ENCODE assay signal across 22 mouse cellular contexts in the genomic region with DNA sequence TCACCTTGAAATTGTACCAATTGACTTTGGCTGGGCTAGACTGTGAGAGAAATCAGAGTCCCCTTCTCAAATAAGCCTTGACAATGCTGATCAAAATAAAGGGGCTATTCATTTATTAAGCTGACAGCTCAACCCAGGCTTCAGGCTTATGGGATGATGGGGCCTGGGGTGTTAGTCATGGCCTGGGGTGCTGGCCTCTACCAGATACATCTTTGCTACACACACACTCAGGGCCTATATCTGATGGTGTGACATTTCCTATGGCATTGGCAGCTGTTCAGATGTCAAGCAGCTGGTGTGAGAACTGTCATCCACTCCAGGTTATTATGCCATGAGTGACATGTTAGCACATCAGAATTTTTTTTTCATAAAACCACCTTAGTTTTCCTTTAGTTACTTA.
"Had no signal": no experiment of that assay in that cellular context is flagged by ENCODE, and none has a peak within 500 bp of the region (broad histone marks: within the 10 kb centered on the region; RNA-seq: fewer than 3 reads in every experiment).

No protein-coding gene starts in this region.

- H3K9ac ChIP-seq: limb, embryonic 12.5 days; limb, embryonic 15.5 days; liver, embryonic 14.5 days; liver, postnatal 0 days; lung, embryonic 14.5 days; neural tube, embryonic 13.5 days had no signal

- H3K4me1 ChIP-seq: limb, embryonic 12.5 days; limb, embryonic 15.5 days; neural tube, embryonic 13.5 days had no signal

- ATAC-seq: intestine, postnatal 0 days; liver, postnatal 0 days; lung, postnatal 0 days had no signal

- H3K4me3 ChIP-seq: layer of hippocampus, adult 2 months; limb, embryonic 12.5 days; limb, embryonic 15.5 days; neural tube, embryonic 13.5 days had no signal

- DNase-seq: kidney, adult 2 months; kidney, postnatal 25 days; layer of hippocampus, adult 9-11 months; liver, postnatal 0 days; lung, embryonic 14.5 days; right cerebral cortex, adult 18-20 months; right cerebral cortex, postnatal 14 days; right cerebral cortex, postnatal 4 days; thymus, adult 2 months; thymus, postnatal 14 days; thymus, postnatal 4 days had no signal

- H3K36me3 ChIP-seq: limb, embryonic 12.5 days; limb, embryonic 15.5 days; neural tube, embryonic 13.5 days had no signal

- H3K27ac ChIP-seq: kidney, postnatal 0 days; layer of hippocampus, adult 2 months; limb, embryonic 12.5 days; limb, embryonic 15.5 days; liver, embryonic 14.5 days; macrophage; neural tube, embryonic 13.5 days; stomach, postnatal 0 days had no signal

- H3K9me3 ChIP-seq: limb, embryonic 12.5 days; limb, embryonic 15.5 days; neural tube, embryonic 13.5 days had no signal

- H3K4me2 ChIP-seq: limb, embryonic 12.5 days; limb, embryonic 15.5 days; liver, embryonic 11.5 days; lung, embryonic 14.5 days; neural tube, embryonic 13.5 days had no signal

- H3K27me3 ChIP-seq: limb, embryonic 12.5 days; limb, embryonic 15.5 days; neural tube, embryonic 13.5 days had no signal
